Mouse (Mus musculus) neural tube, embryonic 11.5 days (tissue): Measurements from ENCODE around the gene Arhgef3. TPM values are rescaled to one million over a fixed set of nuclear protein-coding genes. Genes with fewer than 3 reads are reported as not detected.
A peak's percentile ranks its signal among the peaks of the same experiment; 100 is the strongest.

Source experiments
- ATAC-seq: fragments of 200-750 bp; cut with Nextera tagmentation; 2 replicates; pipeline ENCODE4 v1.8.0; 2017; ENCODE audit warnings: moderate number of reproducible peaks, mild to moderate bottlenecking, moderate TSS enrichment, moderate library complexity; ENCODE audit not compliant: insufficient read depth, low FRiP score, low TSS enrichment
- DNase-seq: peaks from one replicate; pipeline ENCODE4 v3.0.0-alpha.2; 2015; ENCODE audit warnings: low spot score
- H3K27ac ChIP-seq: fragments of 300-500 bp; sonication (generic); 2 replicates; pipeline ENCODE4 v1.5.1; 2014; ENCODE audit warnings: low read depth, mild to moderate bottlenecking, low read length
- H3K27me3 ChIP-seq: fragments of 300-500 bp; sonication (generic); 2 replicates; pipeline ENCODE4 v1.6.1; 2014; ENCODE audit warnings: mild to moderate bottlenecking, low read length, mixed read lengths; ENCODE audit not compliant: control insufficient read depth, insufficient read depth
- H3K36me3 ChIP-seq: fragments of 300-500 bp; sonication (generic); 2 replicates; pipeline ENCODE4 v1.6.1; 2014; ENCODE audit warnings: mild to moderate bottlenecking, low read length, moderate library complexity, mixed read lengths; ENCODE audit not compliant: control insufficient read depth, insufficient read depth
- H3K4me1 ChIP-seq: fragments of 300-500 bp; sonication (generic); 2 replicates; pipeline ENCODE4 v1.6.1; 2014; ENCODE audit warnings: low read length, mixed read lengths; ENCODE audit not compliant: control insufficient read depth, insufficient read depth
- H3K4me2 ChIP-seq: fragments of 300-500 bp; sonication (generic); 2 replicates; pipeline ENCODE4 v1.6.1; 2014; ENCODE audit warnings: low read depth, mild to moderate bottlenecking, moderate library complexity
- H3K4me3 ChIP-seq: fragments of 300-500 bp; sonication (generic); 2 replicates; pipeline ENCODE4 v1.5.1; 2014; ENCODE audit warnings: low read depth, low read length
- H3K9ac ChIP-seq: fragments of 300-500 bp; sonication (generic); 2 replicates; pipeline ENCODE4 v1.6.1; 2014; ENCODE audit warnings: mild to moderate bottlenecking, low read length
- H3K9me3 ChIP-seq: fragments of 300-500 bp; sonication (generic); 2 replicates; pipeline ENCODE4 v1.6.1; 2016; ENCODE audit warnings: low read length; ENCODE audit not compliant: control insufficient read depth
- WGBS: fragments of 180-500 bp; shearing (Covaris S2); extraction: QIAGEN DNeasy Blood & Tissue Kit; methylation state at CpG from one replicate; pipeline ENCODE4 v1.1.7; 2014; 5-methylcytosine and 5-hydroxymethylcytosine counted together
- polyA plus RNA-seq: library from polyadenylated mRNA; unstranded; fragments of >200 nt; fragmentation: Nextera tagmentation; extraction: Ambion mirVana; gene quantifications from 2 replicates; pipeline ENCODE4 v1.2.1, GENCODE M21; 2014

Gene Arhgef3
- polyA plus RNA-seq, 1 experiment from 2014 or later, result 5.1 TPM

DNA sequence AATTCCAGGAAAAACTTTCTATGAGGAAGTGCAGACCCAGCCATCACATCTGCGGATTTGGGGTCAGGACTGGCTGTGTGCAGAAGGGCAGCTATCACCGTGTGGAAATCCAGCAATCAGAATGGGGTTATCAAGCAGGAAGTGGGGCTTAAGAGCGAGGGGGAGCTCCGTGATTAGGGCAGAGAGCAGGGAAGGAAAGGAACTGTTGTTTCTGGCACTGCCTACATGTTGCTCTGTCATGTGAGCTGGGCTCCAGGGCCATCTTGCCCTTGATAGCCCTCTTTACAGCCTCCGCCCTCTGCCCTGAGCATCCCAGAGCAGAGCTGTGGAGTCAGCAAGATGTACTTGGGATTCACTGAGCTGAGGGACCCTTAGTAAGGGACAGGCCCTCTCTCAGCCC is 71.2 kb downstream of the Arhgef3 start:
- Histone ChIP-seq H3K36me3 (no peaks in the 10 kb centered on the region), H3K27me3 (no peaks in the 10 kb centered on the region), H3K4me1 (no peaks in the 10 kb centered on the region), H3K27ac (no peak overlapping the region), H3K9me3 (no peaks in the 10 kb centered on the region), H3K4me2 (no peak overlapping the region), H3K4me3 (no peak overlapping the region), H3K9ac (no peak overlapping the region)
- WGBS, result 83% methylated on average over 5 of the region's 5 CpGs
- no peak for DNase-seq
- ATAC-seq, result no peak

DNA sequence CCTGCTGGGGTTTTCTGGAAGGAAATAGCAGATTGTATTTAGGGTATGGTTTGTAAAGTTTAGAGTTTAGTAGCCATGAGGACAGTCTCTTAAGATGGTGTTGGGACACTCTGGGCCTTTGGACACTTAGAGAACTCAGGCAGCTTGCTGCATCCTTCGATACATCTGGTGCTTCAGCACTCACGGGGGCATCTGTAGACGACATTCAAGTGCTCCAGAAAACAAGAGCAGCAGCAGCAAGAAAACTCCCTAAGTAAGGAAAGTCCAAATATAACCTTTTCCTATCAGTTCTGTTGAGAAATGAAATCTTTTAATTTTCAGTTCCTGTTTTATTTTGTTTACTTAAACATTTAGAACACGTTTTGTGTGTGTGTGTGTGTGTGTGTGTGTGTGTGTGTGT is 71.9 kb downstream of the Arhgef3 start:
- Histone ChIP-seq H3K36me3 (no peaks in the 10 kb centered on the region), H3K4me3 (no peak overlapping the region), H3K9ac (no peak overlapping the region), H3K4me1 (no peaks in the 10 kb centered on the region), H3K27ac (no peak overlapping the region), H3K27me3 (no peaks in the 10 kb centered on the region), H3K4me2 (no peak overlapping the region), H3K9me3 (no peaks in the 10 kb centered on the region)
- WGBS, result 87% methylated on average over 4 of the region's 4 CpGs
- DNase-seq (no peak), ATAC-seq (no peak)

- no peaks in the 10 kb centered on the region for H3K4me1 ChIP-seq
- H3K27ac ChIP-seq, result no peak overlapping the region
- DNase-seq (peak; percentile 80), ATAC-seq (no peak)
- no peaks in the 10 kb centered on the region for H3K27me3 ChIP-seq
- no peak overlapping the region for H3K9ac ChIP-seq
- H3K4me2 ChIP-seq, result no peak overlapping the region
- no peak overlapping the region for H3K4me3 ChIP-seq
- WGBS, result 6% methylated on average over 4 of the region's 4 CpGs
- no peaks in the 10 kb centered on the region for H3K36me3 ChIP-seq
- no peaks in the 10 kb centered on the region for H3K9me3 ChIP-seq
Measured at GRCm38 (mm10) chr14:27187025-27187424, 72.3 kb downstream of the Arhgef3 start.

DNA sequence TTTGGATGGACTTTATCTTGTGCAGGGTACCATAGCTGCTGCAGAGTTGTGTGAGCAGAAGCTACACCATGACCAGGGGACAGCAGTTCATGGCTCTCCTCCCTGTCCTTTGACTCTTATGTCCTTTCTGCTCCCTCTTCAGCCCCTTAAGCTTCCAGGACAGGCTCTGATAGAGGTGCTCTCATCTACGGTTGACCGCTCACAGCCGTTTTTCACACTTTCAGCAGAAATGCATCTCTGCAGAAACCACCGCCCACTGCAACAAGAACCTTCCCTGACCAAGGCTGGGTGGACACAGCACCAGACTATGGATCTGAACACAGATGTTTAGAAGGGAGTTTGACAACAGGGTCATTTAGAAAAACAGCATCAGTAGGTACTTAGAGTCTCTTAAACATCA is 73.2 kb downstream of the Arhgef3 start:
- DNase-seq, result no peak
- no peaks in the 10 kb centered on the region for H3K4me1 ChIP-seq
- H3K27me3 ChIP-seq, result no peaks in the 10 kb centered on the region
- no peak overlapping the region for H3K4me2 ChIP-seq
- no peak overlapping the region for H3K9ac ChIP-seq
- no peaks in the 10 kb centered on the region for H3K9me3 ChIP-seq
- WGBS, result 83% methylated on average over 4 of the region's 4 CpGs
- no peak overlapping the region for H3K27ac ChIP-seq
- no peak for ATAC-seq
- no peak overlapping the region for H3K4me3 ChIP-seq
- H3K36me3 ChIP-seq, result no peaks in the 10 kb centered on the region

- Histone ChIP-seq H3K4me1 (no peaks in the 10 kb centered on the region), H3K4me2 (no peak overlapping the region), H3K27ac (no peak overlapping the region), H3K9me3 (no peaks in the 10 kb centered on the region), H3K4me3 (no peak overlapping the region), H3K9ac (no peak overlapping the region), H3K27me3 (no peaks in the 10 kb centered on the region), H3K36me3 (no peaks in the 10 kb centered on the region)
- WGBS, result 47% methylated on average over 3 of the region's 3 CpGs
- no peak for ATAC-seq
- DNase-seq, result peak; percentile 34
Measured at GRCm38 (mm10) chr14:27192450-27192849, 77.8 kb downstream of the Arhgef3 start.

- WGBS, result 81% methylated on average over 8 of the region's 8 CpGs
- DNase-seq (no peak), ATAC-seq (no peak)
- H3K27me3 ChIP-seq, result no peaks in the 10 kb centered on the region
- no peaks in the 10 kb centered on the region for H3K9me3 ChIP-seq
- H3K4me2 ChIP-seq, result no peak overlapping the region
- H3K9ac ChIP-seq, result no peak overlapping the region
- no peak overlapping the region for H3K4me3 ChIP-seq
- no peak overlapping the region for H3K27ac ChIP-seq
- no peaks in the 10 kb centered on the region for H3K4me1 ChIP-seq
- H3K36me3 ChIP-seq, result no peaks in the 10 kb centered on the region
Measured at GRCm38 (mm10) chr14:27196980-27197379, 82.3 kb downstream of the Arhgef3 start.

DNA sequence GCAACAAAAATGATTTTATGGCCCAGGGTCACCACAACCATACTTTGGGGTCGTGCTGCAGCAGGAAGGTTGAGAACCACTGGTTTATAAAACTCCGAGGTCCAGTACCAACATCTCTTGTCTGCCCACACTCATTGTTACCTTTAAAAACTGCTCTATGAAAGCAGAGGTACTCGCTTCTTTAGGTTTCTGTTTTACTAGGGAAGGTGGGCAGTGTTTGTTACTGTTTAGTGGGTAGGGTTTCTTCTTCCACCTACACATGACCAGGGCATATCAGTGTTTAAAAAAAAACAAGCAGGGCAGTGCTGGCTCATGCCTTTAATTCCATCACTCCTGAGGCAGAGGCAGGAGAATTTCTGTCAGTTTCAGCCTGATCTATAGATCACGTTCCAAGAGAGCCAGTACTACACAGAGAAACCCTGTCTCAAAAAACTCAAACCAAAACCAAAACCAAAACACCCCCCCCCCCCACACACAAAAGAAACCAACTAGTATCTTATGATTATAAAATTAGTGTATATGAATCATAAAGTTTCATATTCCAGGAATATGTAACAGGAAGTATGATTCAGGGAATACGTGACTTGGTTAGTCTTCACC is 83.9 kb downstream of the Arhgef3 start:
- Histone ChIP-seq H3K4me3 (no peak overlapping the region), H3K4me2 (no peak overlapping the region), H3K9ac (no peak overlapping the region), H3K9me3 (no peaks in the 10 kb centered on the region), H3K4me1 (no peaks in the 10 kb centered on the region), H3K27ac (no peak overlapping the region), H3K27me3 (no peaks in the 10 kb centered on the region), H3K36me3 (no peaks in the 10 kb centered on the region)
- DNase-seq, result peak; percentile 0
- no peak for ATAC-seq
- WGBS, result 91% methylated on average over 5 of the region's 5 CpGs

DNA sequence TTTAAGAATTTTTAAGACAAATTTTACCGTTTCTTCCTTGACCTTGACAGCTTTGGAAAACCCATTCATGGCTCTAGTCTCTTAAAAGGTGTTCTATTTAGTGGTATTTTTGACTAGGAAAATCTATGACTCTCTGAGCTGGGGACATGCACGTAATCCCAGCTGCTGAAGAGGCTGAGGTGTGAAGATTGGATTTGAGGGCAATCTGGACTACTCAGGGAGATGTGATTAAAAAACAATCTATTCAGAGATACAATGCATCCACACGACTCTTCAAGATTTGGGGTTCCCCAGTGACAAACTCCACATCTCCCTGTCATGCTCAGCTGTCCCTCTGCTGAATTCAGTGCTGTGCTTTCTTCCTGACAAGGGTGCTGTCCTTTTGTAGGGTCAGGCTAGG is 84.4 kb downstream of the Arhgef3 start:
- DNase-seq, result peak; percentile 0
- H3K4me3 ChIP-seq, result no peak overlapping the region
- no peaks in the 10 kb centered on the region for H3K36me3 ChIP-seq
- no peak overlapping the region for H3K4me2 ChIP-seq
- no peak overlapping the region for H3K27ac ChIP-seq
- H3K9ac ChIP-seq, result no peak overlapping the region
- no peaks in the 10 kb centered on the region for H3K27me3 ChIP-seq
- WGBS, result 82% methylated on average over 3 of the region's 3 CpGs
- H3K4me1 ChIP-seq, result no peaks in the 10 kb centered on the region
- no peak for ATAC-seq
- H3K9me3 ChIP-seq, result no peaks in the 10 kb centered on the region

DNA sequence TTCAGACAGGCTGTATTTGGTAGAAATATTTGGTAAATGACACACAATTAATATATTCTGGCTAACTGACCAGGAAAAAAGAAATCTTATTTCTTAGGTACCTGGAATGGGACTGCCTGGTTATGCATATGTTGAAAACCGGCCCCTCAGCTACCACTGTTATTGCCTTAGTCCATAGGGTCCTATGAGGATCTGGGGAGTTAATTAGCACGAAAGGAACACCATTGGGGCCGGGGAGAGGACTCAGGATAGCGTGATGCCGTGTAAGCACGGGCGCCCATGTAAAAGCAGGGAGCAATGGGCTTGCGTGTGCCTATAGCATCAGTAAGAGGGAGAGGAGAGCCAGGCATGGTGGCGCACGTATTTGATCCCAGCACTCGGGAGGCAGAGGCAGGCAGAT is 85.2 kb downstream of the Arhgef3 start:
- H3K4me1 ChIP-seq, result no peaks in the 10 kb centered on the region
- no peaks in the 10 kb centered on the region for H3K27me3 ChIP-seq
- H3K4me3 ChIP-seq, result no peak overlapping the region
- WGBS, result 95% methylated on average over 11 of the region's 11 CpGs
- ATAC-seq (no peak), DNase-seq (peak; percentile 5)
- no peak overlapping the region for H3K4me2 ChIP-seq
- H3K9me3 ChIP-seq, result no peaks in the 10 kb centered on the region
- H3K9ac ChIP-seq, result no peak overlapping the region
- no peaks in the 10 kb centered on the region for H3K36me3 ChIP-seq
- no peak overlapping the region for H3K27ac ChIP-seq
